Mouse (Mus musculus) kidney, adult 11 months (tissue): Measurements from ENCODE around the gene Thada.
A peak's percentile ranks its signal among the peaks of the same experiment; 100 is the strongest.

Experiments
- DNase-seq: peaks from one replicate; pipeline ENCODE4 v3.0.0; 2022

The Thada gene

GRCm38 (mm10) chr17:84156748-84157742 is 309.0 kb downstream of the Thada start:
- peak; percentile 96 for DNase-seq

DNA sequence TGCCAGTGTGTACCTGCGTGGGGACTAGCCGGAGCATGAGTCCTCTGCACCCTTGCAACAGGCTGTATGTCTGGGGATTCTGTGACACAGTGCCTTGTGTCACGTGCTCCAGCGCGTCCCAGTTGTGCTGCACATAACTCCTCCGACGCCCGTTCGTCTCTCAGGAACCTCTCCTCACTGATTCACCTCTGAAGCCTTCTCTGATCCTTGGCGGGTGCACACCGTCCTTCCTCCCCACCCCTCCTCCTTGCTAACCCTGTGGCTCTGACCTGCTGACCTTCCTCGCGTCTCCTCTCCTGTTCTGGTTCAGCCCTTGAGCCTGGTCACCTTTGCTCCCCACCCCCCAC is 309.8 kb downstream of the Thada start:
- peak; percentile 73 for DNase-seq

DNA sequence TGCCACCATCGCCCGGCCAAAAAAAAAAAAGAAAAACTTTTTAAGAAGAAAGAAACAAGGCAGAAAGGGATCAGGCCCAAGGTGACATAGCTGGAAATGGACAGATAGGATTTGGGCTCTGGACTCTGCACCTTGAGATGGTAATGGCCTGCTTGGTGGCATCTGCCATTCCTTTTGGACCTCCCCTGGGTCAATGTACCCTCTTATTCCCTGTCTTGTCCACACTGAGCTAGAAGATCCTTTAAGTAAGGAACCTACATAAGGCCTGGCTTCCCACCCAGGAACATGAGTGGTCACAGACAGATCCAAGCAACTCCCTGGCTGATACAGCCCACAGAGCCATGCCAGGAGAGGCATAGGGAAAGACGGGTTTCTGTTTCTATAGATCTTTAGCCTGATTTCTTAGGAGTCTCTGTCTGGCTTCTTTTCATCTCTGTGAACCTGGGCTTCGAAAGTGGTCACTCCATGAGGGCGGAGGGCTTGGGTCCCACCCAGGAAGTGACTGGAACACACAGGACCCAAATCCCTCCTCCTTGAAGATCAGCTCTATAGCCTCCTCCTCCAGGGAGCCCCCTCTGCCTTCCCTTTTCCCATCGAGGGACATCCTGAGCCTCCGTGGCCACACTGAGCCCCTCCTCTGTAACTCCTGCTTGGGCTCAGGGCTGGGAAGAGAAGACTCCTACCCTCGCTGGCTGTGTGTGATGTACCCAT is 310.3 kb downstream of the Thada start:
- no peak for DNase-seq

GRCm38 (mm10) chr17:84155029-84155338 is 311.0 kb downstream of the Thada start:
- DNase-seq, result no peak

DNA sequence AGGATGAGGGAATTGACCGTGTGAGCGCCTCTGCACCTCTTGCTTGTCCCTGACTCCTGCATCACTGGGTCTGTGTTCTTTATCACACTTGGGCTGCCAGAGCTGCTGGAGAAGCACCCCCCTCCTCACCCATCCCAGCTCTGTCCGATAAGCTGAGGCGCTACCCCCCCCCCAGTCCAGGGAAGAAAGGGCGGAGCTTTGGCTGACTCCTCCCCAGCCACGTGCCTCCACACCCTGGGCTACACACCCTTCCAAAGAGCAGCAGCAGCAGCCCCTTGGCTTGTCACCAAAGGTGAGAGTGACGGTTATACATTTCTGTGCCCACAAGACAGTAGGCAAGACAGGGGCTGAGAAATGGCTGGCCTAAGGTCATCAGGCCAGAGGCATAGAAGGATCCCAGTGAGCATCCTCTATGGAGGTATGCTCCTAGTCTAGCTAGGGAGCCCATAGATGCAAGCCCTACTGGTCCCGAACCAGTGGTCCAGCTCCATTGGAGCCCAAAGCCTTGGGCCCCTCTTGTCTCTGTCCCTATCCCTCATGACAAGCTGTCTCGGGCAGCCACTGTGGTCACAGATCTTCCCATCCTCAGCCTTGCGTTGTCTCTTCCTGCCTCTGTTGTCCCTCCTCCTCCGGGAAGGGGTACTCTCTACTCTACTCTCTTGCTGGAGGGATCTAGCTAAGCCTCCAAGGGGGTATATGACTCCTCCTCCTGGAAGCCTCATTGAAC is 311.5 kb downstream of the Thada start:
- no peak for DNase-seq

DNA sequence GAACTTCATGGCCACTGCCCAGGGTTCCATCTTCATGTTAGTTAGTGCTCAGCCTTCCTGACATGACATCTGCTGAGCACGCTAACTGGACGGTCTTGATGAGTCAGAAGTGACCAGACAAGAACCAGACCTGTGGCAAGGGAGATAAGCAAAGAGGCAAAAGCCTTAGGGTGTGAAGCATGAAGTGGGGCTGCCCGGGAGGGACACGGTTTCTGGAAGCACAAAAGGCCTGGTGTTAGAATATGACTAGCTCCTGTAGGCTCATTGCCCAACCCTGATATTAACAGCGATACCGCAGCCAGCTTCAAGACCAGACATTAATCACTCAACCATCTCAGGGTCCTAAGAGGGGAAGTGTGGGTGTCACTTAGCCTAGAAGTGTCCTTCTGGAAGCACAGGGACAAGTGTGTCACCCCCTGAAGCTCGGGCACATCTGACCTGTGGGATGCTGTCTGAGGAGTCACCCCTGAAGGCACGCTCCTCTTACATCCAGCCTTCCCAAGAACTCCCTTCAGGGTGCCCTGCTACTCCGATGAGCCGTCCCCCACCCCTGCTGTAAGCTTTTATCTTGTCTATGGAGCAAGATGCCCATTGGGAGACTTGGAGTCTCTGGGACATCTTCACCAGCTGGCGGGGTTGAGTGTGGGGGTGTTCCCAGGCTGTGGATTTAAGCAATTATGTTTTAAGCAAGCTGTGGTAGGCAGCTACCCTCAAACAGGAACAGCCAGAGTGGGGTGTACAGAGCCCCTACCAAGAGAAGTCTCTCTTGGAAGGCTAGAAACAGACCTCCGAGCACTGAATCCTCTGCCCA is 312.8 kb downstream of the Thada start:
- no peak for DNase-seq

- DNase-seq, result no peak
Measured at GRCm38 (mm10) chr17:84152206-84152975, 313.6 kb downstream of the Thada start.

GRCm38 (mm10) chr17:84151306-84151705 is 314.7 kb downstream of the Thada start:
- DNase-seq, result no peak

- DNase-seq, result no peak
Measured at GRCm38 (mm10) chr17:84150291-84150690, 315.7 kb downstream of the Thada start.

DNA sequence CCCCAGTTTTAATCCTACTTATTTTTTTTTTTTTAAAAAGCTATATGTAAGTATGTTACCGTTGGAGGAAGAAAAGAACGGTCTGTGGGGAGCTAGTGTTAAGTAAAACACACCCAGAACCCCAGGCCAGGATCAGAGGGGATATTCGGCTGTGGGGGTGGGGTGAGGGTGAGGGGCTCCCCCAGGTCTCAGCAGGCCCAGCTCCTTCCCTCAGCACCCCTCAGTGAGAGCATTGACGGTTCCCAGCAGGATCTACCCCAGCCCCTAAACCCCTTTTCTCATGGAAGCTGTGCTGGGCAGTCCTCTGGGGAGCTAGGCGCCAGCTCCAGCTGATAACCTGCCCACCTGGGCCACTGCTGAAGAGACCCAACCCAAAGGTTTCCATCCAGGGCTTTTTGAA is 316.4 kb downstream of the Thada start:
- DNase-seq, result no peak

- peak; percentile 67 for DNase-seq
Measured at GRCm38 (mm10) chr17:84148499-84149484, 317.2 kb downstream of the Thada start.

- no peak for DNase-seq
Measured at GRCm38 (mm10) chr17:84147183-84148108, 318.6 kb downstream of the Thada start.

- peak; percentile 45 for DNase-seq
Measured at GRCm38 (mm10) chr17:84146458-84147182, 319.4 kb downstream of the Thada start.

- peak; percentile 58 for DNase-seq
Measured at GRCm38 (mm10) chr17:84145826-84146287, 320.1 kb downstream of the Thada start.

- no peak for DNase-seq
Measured at GRCm38 (mm10) chr17:84144762-84145599, 321.0 kb downstream of the Thada start.

GRCm38 (mm10) chr17:84144130-84144529 is 321.9 kb downstream of the Thada start:
- DNase-seq, result no peak

GRCm38 (mm10) chr17:84143219-84143844 is 322.7 kb downstream of the Thada start:
- peak; percentile 78 for DNase-seq
